In the genomic region with DNA sequence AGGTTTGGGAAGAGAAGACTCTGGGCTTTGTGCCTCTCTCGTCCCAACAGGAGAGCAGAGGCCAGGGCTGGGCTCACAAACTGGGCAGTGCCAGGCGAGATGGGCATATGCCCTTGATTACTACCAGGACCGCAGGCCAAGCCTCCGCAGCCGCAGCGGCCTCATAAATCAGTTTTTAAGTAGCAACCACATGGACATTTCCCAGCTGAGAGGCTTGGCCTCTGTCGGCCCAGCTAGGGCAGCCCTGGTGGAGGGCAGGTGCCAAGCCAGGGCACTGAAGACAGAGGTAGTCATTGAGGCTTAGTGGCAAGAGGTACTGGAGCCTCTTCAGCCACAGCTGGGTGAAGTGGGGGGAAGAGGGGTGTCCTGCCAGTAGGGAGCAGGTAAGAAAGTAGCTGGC, we compare ENCODE assay signal across 17 mouse cellular contexts. TPM values are rescaled to one million over a fixed set of nuclear protein-coding genes. Genes with fewer than 3 reads are reported as not detected.
"Had no signal": no experiment of that assay in that cellular context is flagged by ENCODE, and none has a peak within 500 bp of the region (broad histone marks: within the 10 kb centered on the region; RNA-seq: fewer than 3 reads in every experiment).

No protein-coding gene starts in this region.

- H3K27ac ChIP-seq: kidney, embryonic 15.5 days; limb, embryonic 13.5 days; liver, embryonic 14.5 days; midbrain, embryonic 13.5 days; stomach, postnatal 0 days had no signal

- H3K9me3 ChIP-seq: kidney, embryonic 15.5 days; limb, embryonic 13.5 days; midbrain, embryonic 13.5 days had no signal

- H3K36me3 ChIP-seq: kidney, embryonic 15.5 days; limb, embryonic 13.5 days; midbrain, embryonic 13.5 days had no signal

- ATAC-seq: midbrain, embryonic 13.5 days had no signal

- H3K4me3 ChIP-seq: kidney, embryonic 15.5 days; limb, embryonic 13.5 days; midbrain, embryonic 13.5 days; myocyte had no signal

- DNase-seq: kidney, adult 2 months; kidney, postnatal 14 days; left cerebral cortex, postnatal 4 days; lung, adult 18-20 months; right cerebral cortex, adult 18-20 months; right cerebral cortex, postnatal 25 days; thymus, postnatal 4 days had no signal

- H3K4me2 ChIP-seq: kidney, embryonic 15.5 days; limb, embryonic 13.5 days; midbrain, embryonic 13.5 days had no signal

- H3K9ac ChIP-seq: kidney, embryonic 15.5 days; limb, embryonic 13.5 days; liver, embryonic 14.5 days; midbrain, embryonic 13.5 days had no signal

RNA-seq across cellular contexts. Expression of gene Neurod2, which starts 12.0 kb away (rescaled TPM):
- total RNA-seq: liver, adult 2 months; megakaryocyte-erythroid progenitor cell, adult 5-6 weeks had no signal
- polyA plus RNA-seq: kidney, adult 2 months; kidney, embryonic 15.5 days; large intestine, adult 2 months; limb, embryonic 13.5 days; liver, adult 2 months; liver, embryonic 14.5 days; lung, embryonic 16.5 days; myocyte had no signal

RNA-seq across cellular contexts. Expression of gene Ppp1r1b, which starts 30.7 kb away (rescaled TPM):
- total RNA-seq: megakaryocyte-erythroid progenitor cell, adult 5-6 weeks had no signal
- polyA plus RNA-seq: myocyte had no signal
